Mouse (Mus musculus) CD4-positive, CD25-positive, alpha-beta regulatory T cell, adult 4 months (primary cell): Measurements from ENCODE around the gene Usp20. TPM values are rescaled to one million over a fixed set of nuclear protein-coding genes. Genes with fewer than 3 reads are reported as not detected.

Experiments
- ATAC-seq: one replicate; pipeline ENCODE4 v1.8.0; 2017
- polyA plus RNA-seq, 2 experiments: library from polyadenylated mRNA; unstranded; fragments of 100-300 nt; shearing (Covaris generic); gene quantifications; one replicate each; pipeline ENCODE4 v1.2.1; 2017

Usp20 gene
- 10 to 100 TPM; 11.0 to 25.8 TPM for polyA plus RNA-seq

DNA sequence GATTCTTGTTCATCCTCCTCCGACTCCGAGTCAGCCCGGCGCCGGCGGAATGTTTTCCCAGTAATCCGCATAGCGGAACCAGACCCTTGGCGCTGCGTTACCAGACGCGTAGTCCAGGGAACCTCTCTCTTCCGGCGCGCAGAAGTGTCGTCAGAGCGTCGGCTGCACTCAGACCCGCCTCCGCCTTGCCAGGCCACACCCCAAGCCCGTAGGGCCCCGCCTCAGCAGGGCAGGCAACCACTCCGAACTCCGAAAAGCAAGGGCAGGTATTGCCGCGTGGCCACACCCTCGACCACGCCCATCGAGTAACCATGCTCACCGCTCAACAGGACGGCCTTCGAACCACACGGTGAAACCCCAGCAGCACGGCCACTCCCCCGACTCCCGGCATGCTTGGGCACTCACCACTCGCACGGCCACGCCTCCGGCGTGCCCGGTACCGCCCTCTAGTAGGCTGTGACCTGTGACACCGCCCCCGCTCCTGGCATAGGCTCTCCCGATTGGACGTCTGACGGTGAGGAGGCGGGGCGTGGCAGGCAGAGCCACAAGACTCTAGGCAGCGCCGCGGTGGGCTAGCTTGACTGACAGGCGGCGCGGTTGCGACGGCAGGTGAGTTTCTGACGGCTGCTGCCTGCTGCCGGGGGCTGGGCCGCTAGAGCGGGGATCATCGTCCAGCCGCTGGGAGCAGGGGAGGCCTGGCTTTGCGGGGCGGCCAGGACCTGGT, at the start of gene Usp20, which contains the start of gene BC005624:
Gene Usp20 (plus strand): TSS at position 490 of the 724 bp plus-strand sequence.
Gene BC005624 (minus strand): TSS at position 412 of the 724 bp plus-strand sequence.
- peak; percentile 97 for ATAC-seq

DNA sequence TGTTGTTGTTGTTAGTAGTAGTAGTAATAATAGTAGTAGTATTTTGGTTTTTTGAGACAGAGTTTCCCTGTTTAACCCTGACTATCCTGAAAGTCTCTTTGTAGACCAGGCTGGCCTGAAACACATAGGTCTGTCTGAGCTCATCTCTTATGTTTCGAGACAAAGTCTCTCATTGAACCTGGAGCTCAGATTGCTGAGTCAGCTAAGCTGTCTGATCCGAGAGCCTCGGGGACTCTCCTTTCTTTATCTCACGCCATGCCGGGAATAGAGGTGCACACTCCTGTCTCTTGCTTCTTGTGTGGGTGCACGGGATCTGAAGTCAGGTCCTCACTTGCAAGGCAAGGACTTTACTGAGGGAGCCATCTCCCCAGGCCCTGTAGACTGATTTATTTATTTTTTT, 49.0 kb upstream of the Usp20 start:
- ATAC-seq, result no peak

DNA sequence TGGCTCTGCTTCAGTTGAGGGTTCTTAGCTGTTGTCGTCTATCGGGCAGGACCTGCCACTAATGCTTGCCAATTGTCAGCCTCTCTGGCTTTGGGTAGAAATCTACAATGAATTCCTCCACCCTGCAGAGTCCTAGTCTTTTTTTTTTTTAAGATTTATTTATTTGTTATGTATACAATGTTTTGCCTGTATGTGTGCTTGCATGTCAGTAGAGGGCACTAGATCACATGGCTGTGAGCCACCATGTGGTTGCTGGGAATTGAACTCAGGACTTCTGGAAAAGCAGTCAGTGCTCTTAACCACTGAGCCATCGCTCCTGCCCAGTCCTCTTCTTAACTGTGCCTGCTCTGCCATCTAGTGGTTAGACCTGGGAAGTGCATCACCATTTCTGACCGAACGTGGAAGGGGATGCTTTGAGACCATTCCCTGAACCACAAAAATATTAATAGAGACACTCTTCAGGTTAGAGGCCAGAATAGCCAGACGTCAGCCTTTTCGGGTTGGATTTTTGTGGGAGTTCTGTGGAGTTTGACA, 48.1 kb upstream of the Usp20 start:
- peak; percentile 65 for ATAC-seq

DNA sequence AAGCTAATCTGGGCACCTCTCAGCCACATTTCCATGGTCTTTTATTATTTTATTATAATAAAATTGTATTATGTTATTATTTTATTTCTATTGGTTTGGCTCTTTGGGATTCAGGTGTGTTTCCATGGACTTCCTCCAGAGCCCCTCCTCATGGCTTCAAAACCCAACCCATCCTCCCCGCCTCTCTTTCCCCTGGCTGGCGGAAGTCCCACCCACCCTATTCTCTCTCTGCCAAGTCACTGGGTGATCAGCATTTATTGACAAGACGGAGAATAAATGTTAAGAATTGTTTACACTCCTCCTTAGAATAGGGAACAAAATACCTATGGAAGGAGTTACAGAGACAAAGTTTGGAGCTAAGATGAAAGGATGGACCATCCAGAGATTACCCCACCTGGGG, 45.3 kb upstream of the Usp20 start:
- no peak for ATAC-seq

DNA sequence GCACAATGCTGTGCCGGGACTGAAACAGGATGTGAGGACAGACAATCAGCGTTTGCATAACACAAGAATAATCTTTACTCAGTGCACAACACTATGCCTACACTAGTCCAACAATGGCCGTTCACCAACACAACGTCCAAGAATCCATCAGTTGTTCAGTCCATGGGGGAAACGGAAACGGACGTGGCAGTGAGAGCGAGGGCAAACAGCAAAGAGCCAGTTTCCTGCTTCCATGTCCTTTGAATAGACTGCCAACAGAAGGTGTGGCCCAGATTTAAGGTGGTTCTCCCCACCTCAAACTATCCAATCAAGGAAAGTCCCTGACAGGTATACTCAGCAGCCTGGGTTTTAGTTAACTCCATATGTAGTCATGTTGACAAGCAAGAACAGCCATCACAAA, 44.3 kb upstream of the Usp20 start:
- no peak for ATAC-seq

DNA sequence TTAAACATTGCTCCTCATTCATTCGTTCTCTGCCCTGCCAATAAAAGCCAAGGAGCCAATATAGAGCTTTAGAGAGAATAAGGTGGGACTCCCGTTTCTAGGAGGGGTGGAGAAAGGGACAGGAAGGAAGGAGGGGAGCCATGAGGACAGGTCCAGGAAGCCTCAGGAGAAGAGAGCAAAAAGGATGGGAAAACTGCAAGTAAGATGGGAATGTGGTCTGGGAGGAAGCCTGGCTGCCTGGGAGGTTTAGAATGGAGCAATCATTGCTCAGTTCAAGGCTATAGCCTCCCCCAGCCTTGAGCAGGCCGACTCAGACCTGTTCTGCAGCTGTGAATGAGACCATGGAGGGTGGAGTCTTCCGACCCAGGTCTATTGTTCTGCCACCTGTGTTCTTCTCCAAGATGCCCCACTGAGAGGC, 43.5 kb upstream of the Usp20 start:
- ATAC-seq, result no peak

DNA sequence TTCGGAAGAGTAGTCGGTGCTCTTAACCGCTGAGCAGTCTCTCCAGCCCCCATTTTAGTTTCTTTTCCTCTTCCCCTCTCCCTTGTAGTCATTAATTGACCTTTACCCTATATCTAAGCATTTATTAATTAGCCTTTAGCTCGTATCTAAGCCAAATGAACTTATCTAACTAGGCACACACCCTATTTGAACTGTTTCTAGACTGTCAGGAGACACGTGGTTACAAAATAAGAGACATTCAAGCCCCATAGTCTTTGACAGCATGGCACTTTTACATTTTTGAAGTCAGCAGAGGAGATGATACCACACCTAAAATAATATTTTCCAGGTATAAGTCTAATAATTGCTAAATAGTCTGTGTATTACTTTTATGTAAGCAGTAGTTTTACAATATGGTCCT, 40.5 kb upstream of the Usp20 start:
- ATAC-seq, result no peak

DNA sequence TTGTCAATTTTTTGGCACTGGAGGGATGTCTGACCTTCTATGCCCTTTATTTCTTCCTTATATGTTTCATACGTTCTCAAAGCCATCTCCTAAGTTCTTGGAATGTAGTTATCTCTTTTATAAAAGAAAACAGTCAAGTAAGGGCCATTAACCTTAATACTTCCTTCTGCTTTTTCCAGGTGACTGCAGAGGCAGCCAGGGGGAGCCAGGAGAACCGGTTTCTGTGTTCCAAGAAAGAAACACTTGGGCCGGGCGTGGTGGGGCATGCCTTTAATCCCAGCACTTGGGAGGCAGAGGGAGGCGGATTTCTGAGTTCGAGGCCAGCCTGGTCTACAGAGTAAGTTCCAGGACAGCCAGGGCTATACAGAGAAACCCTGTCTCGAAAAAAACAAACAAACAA, 40.0 kb upstream of the Usp20 start:
- peak; percentile 17 for ATAC-seq

DNA sequence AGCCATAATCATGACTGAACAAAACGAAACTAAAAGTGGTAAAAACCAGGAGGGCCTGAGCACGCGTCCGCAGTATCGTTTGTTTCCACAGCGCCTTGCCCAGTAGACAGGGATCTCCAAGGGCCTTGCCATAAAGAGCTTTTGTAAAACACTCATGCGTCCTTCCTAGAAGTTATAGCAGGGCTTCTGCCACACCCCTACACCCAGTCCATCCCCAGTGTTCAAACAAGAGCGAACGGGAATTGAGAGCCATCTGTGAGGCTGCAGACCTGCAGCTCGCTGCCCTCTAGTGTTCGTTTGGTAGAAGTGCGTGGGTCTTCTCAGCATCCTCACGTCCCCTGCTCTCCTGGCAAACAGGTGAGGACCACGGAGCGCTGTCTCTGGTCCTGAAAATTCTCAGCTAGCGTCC, 39.5 kb upstream of the Usp20 start:
- peak; percentile 99 for ATAC-seq

DNA sequence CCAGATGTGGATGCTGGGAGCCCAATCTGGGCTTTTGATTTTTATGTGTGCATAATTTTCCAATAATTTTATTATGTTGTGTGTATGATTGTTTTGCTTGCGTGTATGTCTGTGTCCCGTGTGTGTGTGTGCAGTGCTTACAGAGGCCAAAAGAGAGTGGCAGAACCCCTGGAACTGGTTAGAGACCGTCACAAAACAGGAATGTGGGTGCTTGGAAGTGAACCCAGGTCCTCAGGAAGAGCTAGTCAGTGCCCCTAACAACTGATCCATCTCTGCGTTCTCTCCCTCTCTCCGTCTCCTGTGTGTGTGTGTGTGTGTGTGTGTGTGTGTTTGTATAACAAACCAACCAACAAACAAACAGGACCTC, 29.6 kb upstream of the Usp20 start:
- no peak for ATAC-seq

DNA sequence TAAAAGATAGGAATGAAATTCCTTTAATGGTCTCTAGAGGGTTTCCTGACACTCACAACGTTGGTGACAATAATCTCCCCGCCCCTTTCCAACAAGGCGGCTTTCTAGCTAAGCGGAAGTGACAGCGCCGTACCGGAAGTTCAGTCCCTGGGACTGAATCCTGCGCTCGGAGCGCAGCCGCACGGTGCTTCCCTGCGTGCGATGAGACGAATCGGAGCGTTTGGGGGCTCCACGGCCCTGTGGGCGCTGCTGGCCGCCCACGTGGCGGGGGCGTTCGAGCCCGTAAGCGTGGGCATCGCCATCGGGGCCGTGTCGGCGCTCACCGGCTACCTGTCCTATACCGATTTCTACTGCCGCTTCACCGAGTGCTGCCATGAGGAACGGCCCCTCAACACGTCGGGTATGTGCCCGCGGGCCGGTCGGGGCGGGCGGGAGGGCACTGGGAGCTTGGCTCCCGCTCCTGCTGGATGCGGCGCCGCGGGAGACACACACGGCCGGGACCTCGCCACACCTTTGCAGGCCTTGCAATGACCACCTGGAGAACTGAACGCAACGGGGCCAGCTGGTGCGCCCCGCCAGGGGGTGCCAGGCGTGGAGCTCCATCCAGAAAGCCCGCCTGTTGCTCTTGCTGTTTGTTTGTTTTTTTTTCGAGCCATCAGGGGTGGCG, 29.1 kb upstream of the Usp20 start, which contains the start of gene Tor1b:
Gene Tor1b (plus strand): TSS at position 136 of the 667 bp plus-strand sequence.
- peak; percentile 100 for ATAC-seq

DNA sequence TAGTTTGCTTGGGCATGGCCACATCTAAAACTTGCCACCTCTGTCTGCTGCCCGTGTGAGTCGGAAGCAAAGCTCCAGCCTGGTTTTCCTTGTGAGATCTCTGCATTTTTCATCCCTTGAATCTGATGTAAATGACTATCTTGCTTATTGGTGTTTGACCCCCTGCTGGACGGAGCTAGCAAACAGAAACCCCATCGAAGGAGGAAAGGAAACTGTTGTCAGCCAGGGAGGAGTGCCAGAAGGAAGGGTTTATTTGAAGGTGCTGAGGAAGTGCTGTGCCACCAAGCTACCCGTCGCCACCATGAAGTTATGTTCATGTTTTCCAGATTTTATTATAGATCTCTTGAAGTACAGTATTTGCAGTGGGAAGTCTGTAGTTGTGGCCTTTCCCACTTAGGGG, 27.3 kb upstream of the Usp20 start:
- ATAC-seq, result no peak

DNA sequence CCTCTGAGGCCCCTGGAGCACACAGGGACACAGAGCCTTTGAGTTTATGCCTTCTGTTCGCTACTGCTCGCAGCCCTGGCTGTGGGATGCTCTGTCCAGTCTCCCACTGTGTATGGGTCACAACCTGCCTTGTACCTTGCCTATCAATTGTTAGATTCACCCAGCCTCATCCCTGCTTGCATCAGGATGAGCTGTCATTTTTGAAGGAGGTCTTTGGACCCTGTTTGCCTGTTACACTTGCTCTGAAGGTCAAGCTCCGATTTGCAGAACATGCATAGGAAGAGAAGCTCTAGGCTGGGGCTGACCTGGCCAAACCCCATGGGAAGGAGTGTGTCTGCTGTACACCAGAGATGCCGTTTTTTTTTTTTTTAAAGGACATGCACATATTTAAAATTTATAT, 24.6 kb upstream of the Usp20 start:
- ATAC-seq, result no peak

DNA sequence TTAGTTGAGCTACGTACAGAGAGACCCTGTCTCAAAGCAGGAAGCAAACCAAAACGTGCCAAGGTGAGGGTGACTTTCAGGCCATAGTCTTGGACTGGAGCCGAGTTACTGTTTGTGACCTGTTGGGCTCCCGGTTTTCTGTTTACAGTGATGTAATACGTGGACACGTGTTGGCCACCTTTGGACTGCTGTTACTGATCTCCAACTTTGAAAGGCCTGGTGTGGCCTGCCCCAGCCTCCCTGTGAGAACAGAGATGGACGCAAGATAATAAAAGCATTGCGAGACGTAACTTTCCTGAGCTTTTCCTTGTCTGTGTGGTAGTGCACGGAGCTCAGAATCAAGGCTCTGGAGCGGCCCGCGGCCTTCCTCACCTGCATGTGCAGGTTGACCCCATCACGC, 23.4 kb upstream of the Usp20 start:
- no peak for ATAC-seq

DNA sequence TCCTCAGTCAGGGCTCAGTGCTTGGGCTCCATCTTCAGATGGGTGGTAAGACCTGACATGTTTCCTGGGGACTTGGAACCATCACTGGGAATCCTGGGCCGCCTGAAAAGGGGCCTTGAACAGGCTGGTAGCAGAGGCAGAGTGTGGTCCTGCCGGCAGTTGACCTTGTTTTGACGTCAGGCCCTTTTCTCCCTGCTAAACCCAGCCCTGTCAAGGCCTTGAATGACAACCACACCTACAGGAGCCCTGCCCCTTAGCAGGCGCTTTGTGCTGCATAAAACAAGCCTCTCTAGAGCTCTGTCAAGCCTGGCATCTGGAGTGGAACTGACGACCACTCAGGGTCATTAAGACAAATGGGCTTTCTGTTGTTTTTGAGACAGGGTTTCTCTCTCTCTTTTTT, 22.2 kb upstream of the Usp20 start:
- no peak for ATAC-seq

DNA sequence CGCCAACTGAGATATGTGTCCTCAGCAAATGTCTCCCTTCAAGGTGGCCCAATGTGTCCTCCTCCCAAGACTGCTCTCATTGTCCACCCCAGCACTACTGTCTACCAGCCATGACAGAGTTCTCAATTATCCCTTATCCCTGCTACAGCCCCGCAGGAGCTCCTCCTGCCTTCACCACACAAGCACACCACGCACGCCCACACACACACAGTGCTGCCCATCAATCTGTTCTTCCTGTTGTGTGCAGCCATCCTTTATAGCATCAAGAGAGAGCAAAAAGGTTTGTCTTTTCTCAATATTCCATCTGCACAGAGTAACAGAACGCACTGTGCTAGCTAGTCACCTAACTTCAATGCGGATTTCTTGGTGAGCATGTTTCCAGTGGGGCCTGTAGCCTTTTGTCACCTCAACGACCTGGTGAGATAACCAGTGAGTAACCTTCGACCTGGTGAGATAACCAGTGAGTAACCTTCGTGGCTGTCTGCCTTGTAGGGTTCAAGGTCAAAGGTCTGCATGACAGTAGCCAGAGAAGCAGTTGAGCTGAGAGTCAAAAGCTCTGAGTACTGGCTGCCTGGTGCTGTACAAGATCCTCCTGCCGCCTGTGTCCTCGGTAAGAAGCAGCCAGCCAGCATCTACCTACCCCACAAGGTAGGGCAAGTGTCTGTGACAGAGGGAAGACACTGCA, 19.4 kb upstream of the Usp20 start:
- ATAC-seq, result no peak

DNA sequence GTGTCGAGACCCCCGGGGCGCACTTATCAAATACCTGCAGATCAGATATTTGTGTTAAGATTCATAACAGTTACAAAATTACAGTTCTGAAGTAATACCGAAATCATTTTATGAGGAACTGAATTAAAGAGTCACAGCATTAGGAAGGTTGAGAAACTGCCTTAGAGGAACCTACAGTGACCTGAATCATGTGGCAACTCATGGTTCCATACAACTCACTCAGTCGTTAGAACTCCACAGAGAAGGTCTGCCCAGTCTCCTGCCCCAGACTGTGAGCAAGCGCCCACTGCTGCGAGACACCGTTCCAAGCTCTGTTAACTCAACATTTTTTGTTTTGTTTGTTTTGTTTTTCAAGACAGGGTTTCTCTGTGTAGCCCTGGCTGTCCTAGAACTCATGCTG, 16.5 kb upstream of the Usp20 start:
- no peak for ATAC-seq

DNA sequence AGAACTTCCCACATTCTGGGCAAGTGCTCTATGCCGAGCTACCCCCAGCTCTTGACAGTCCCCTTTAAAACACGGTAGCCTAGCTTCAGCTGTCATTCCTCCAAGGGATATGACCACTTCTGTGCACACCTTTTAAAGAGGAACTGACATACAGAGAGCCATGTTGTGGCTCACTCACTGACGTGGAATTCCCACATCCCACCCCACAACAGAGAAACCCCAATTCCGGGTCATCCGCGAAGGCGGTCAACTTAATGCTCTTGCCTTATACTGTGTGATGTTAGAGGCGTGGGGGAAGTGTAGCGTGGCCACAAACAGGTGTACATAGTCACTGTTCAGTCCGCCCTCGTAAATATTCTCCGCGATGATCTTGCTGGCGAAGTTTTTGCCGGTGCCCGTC, 15.3 kb upstream of the Usp20 start:
- no peak for ATAC-seq

DNA sequence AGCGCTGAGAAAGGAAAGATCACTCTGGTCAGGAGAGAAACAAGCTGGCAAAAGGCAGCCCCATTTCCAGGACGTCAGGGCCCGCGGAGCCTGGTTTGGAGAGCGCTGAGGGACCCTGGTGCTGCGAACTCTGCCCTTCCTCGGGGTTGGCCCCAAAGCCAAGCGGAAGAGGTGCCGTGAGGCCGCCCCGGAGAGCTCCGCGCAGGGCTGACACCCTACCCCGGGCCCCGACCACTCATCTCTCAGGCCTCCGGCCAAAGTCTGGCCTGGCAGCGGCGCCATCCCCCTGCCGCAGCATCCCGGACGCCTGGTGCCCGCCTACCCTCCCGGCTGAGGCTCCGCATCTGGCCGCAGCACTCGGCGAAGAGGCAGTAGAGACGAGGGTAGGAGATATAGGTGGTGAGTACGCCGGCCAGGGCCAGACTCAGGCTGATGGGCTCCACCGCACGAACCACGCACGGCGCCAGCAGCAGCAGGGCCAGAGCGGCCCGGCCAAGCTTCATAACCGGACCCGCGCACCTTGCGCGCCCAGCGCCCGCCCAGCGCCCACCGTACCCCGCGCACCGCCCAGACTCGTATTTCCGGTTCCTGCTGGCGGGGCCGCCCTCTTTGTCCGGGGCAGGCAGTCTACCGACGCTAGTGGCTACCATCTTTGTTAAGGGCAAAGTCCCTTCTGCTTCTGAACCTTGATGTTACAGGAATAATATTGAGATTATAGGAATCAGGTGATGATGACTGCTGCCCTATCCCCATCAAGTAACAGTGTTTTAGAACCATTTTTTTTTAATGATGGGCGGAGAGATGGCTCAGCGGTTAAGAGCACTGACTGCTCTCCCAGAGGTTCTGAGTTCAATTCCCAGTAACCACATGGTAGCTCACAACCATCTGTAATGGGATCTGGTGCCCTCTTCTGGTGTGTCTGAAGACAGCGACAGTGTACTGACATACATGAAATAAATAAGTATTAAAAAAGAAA, 14.4 kb upstream of the Usp20 start, which contains the start of gene Tor1a:
Gene Tor1a (minus strand): TSS at position 582 of the 976 bp plus-strand sequence.
- ATAC-seq, result peak; percentile 93

DNA sequence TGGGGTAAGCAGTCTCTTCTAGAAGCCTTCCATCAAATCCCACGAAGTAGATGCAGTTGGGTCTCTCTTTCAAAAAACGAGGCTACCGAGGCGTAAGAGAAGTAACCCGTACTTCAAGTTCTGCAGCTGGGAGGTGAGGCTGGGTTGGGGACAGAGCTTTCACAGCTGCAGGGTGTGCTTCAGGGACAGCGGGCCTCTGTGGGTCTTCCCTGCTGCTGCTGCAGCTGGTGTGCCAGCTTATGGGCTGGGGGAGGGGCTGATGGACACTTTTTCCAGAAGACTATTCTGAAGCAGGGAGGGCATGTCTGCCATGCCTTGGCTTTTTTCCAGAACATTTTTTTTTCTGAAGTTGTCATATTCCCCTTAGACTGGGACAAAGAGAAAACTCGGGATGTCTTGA, 945 bp downstream of the Usp20 start:
- no peak for ATAC-seq

DNA sequence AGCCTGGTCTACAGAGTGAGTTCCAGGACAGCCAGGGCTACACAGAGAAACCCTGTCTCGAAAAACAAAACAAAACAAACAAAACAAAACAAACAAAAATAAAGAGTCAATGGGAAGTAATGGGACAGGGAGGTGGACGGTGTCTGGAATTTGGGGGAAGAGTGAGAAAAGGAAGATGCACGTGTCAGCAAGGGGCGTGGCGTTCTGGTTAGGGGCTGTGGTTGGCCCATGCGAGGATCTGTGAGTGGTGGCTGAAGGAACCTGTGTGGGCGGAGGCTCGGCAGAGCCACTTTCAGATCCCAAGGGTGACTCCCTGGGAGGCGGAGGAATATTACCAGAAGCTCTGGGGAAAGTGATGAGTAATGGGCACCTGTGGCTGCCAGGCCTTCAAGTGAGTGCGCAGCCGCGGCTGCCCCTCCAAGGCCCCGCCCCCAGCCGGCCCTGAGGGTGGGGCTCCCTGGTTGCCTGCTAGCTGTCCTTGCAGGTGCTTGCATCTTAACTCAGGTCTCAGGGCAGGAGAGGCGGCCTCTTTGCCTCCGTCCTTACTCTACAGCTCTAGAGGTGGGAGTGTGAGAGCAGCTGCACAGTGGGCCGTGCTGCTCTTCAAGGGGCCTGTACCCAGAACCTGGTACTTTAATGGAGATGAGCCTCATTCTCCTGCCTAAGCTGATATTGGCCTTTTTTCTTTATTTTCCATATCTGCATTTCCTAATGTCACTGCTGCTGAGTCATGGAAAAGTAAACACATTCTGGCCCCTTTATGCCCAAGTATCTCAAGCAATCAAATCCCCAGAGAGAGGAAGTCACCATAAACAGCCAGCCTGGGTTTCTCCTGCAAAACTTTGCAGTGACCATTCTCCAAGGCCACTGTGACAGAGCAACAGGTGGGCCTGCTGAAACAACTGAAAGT, 3.3 kb downstream of the Usp20 start:
- no peak for ATAC-seq
